Mouse (Mus musculus): ENCODE measurements around the gene Pum2.
A peak's percentile ranks its signal among the peaks of the same experiment; 100 is the strongest.

Gene Pum2

DNA sequence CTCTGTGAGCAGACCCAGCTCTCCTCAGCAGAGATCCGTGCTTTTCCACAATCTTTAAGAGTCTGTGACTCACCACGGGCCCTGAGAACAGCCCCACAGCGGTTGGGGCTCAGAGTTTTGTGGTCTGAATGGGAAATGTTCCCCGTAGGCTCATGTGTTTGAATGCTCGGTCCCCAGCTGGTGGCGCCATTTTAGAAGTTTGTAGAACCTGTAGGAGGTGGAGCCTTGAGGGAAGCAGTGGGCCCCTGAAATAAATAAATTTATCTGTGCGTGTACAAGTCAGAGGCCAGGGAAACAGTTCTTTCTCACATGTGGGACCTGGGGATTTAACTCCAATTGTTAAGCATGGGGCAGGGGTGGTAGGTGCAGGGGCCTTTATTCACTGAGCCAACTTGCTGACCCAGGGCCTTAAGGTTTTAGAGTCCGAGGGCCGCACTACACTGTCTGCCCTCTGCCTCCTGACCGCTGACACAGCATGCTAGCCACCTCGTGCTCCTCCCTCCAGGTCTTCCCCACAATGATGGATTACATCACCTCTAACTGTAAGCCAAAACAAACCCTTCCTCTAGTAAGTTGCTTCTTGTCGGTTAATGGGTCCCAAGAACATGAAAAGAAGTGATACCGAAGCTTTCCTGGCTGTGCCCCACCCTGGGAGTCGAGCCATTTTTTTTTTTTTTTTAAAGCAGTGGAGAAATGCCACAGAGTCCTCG is 90.4 kb downstream of the Pum2 start:
- peak; percentile 48 for DNase-seq

DNA sequence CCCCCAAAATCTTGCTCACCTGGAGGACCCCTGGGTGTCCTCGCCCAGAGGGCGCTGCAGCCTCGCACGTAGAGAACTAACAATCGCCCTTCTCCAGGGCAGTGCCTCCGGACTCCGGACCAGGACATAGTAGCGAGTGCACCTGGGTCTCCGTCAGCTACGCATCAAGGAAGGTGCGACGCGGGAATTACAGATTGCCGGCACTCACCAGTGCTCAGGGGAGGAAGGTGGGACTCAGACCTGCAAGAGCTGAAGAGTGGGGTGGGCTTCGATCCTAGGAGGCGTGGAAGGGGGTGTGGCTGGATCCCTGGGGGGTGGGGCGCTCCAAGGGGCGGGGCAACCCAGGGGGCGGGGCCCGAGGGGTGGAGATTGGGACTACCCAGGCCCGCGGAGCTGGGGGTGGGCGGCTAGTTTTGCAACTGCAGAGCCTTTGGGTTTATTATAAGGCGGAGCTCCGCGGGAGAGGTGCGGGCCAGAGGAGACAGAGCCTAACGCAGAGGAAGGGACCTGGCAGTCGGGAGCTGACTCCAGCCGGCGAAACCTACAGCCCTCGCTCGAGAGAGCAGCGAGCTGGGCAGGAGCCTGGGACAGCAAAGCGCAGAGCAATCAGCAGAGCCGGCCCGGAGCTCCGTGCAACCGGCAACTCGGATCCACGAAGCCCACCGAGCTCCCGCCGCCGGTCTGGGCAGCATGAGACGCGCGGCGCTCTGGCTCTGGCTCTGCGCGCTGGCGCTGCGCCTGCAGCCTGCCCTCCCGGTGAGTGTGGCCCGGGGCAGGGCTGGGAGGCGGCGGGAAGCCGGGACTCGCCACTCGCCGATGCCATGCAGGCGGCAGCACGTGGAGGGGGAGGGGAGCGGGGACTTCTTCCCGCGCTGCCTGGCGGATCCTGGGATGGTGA is 97.3 kb downstream of the Pum2 start, which contains the start of gene Sdc1:
Sdc1 (plus strand) TSS at position 378 of the 898 bp plus-strand sequence.
- peak; percentile 69 for DNase-seq

DNA sequence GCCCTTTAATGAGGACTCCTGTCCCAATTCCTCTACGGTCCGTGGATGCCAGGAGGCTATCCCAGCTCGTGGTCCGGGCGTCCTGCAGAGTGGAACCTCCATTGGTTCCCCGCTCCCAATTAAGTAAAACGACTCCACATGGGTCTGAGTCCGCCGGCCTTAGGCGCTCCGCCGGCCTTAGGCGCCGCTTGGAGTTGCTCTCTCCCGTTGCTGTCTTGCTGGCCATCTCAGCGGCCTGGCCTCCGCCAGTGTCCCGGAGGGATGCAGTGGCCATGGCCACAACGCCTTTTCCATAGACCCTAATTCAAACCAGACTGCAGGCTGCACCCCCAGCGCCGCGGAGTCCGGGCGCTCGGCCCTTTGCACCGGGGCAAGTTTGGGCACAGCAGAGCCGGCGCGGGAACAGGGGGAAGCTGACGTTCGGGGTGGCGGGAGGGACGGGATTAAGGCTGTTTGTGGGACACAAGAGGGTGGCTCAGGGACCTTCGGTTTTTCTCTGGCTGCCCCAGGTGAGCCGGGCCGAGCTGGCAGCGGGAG is 98.0 kb downstream of the Pum2 start:
- DNase-seq, result no peak

DNA sequence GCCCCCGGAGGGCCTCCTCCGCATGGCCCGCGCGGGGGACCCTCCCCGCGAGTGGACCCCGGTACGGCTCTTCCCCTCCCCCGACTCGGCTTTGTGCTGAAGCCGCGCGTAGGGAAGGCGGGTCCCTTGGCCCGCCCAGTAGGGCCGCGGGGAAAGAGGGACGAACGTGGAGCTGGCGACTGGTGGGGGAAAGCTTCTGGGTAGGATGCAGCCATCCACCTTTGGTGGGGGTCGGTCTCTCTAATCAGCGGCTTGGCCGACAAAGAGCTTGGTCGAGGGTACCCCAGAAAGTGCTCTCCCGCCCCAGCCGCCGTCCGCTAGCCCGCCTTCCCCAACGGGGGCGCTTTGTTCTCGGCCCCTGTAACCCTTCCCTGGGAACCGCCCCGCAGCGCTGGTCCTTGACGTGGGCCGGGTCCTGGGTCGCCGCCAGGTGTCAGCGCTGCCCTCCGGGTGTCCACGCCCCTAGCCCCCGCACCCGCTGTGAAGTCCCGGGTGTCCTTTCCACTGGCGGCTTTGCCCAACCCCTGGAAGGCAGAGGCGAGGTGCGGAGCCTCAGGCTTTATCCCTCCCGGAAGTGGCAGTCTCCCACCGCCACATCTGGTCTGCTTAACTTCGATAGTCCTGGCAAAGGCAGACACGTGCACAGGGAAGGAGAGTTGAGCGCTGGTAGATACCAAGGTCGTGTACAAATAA is 98.7 kb downstream of the Pum2 start:
- peak; percentile 22 for DNase-seq

DNA sequence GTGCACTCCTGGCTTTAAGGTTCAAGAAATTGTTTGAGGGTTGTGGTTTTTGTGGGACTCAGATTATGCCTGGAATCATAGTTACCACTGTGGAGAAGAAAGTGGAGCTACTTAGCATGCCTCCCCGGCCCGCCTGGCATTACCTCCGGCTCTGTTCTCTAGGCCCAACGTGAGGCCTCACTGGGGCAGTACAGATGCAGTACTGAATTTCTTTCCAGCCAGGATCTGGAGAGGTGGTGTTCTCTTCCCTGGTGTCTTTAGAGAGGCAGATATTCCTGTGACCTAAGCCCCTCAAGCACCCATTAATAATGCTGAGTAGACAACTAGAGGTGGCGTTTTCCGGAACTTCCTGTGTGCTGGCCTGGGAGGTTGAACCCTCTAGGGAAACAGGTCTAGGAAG is 99.4 kb downstream of the Pum2 start:
- no peak for DNase-seq

DNA sequence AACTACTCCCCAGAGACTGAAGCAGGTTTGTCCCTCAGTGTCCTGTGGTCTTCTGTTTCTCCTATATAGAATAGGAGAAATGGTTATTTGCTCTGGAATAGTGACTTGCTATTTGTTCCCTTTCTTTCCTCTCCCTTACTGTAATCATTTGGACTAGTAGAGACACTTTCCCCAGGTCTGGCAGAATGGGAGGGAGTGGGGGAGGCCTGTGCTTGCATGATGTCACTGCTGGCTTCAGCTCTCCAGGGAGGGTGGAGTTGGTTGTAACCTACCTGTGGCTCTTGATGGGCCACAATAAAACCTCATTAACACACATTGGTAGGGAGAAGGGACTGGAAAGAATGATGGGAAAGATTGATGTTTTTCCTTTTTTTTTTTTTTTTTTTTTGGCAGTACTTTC is 100.2 kb downstream of the Pum2 start:
- no peak for DNase-seq

DNA sequence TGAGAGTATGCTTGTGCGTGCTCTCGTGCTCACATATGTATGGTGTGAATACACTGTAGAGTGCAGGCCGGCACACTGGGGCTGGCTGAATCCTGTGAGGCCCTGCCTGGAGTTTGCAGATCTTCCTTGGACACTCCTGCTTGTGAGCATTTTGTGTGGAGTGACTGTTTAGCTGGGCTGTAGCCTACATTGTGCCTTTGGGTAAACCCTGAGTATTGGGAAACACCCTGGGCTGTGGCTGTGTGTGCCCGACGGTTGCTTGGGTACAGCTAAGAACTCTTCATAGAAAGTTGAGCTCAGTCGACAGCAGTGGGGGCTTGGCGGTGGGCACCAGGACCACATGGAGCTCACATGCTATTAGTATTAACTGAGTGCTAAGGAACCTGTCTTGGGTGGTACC is 102.3 kb downstream of the Pum2 start:
- no peak for DNase-seq

DNA sequence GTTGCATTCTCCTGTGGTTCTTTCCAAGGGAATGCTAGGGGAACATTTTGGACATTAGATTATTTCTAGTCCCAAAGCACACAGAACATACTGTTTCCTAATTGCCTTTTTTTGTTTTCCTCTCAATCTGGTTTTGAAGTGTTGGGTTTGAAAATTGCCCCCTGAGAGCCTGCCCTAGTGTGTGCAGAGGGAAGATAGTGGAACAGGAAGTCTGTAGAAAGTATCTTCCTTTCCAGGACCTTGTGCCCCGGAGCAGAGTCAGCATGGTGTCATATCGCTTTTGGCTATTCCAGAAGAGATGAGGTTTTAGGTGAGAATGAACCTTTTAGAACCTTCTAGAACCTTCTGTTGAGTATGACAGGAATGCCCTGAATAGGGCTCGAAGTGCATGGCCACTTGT is 102.8 kb downstream of the Pum2 start:
- no peak for DNase-seq

DNA sequence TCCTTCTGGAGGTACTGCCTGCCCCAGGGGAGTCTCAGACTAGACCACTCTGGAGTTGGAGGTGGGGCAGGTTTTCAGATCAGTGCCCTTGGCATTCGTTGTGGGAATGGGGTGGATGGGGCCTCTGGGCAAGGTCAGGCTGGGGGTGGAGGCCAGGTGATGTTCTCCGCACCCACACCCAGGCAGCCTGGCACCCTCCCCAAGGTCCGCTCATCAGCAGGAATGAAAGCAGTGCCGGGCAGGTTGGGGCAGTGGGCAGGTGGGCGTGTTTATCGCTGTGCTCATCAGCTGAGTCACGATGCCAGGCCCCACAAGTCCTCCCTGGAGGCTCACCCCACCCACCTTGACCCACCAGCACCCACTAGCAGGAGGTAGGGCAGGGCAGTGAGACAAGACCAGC is 104.2 kb downstream of the Pum2 start:
- no peak for DNase-seq

DNA sequence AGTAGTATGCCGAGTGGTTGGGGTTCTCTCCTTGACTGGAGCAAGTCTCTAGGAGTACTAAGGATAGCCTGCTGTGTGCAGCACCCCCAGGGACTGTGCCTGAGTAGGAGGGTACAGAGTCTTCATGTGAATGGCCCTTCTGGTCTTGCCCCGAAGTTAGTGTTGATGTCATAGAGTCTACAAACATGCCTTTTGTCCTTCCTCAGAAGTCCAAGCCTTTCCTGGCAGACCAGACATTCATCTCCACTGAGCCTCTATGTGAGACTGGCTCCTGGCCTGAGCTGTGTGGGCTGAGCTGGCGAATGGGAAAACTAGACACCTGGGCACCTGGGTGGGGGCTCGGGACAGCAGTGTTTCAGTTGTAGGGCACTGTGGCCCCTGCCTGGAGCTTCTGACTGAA is 105.9 kb downstream of the Pum2 start:
- no peak for DNase-seq

DNA sequence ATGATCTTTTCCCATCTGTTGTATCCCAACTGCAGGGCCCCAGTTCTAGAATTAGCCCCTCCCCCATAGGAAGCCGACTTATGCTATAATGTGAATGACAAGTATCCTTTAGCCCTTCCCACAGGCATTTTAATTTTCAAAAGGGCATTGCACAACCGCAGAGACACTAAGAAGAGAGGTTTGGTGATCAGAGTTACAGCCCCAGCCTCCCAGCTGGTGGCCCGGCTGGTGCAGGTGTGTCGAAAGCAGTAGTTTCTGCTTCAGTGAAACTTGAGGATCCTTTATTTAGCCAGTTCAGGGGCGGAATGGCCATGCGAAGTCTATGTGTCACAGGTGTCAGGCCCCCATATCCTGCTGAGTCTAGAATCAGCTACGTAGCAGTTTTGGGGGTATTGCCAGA is 107.2 kb downstream of the Pum2 start:
- no peak for DNase-seq

DNA sequence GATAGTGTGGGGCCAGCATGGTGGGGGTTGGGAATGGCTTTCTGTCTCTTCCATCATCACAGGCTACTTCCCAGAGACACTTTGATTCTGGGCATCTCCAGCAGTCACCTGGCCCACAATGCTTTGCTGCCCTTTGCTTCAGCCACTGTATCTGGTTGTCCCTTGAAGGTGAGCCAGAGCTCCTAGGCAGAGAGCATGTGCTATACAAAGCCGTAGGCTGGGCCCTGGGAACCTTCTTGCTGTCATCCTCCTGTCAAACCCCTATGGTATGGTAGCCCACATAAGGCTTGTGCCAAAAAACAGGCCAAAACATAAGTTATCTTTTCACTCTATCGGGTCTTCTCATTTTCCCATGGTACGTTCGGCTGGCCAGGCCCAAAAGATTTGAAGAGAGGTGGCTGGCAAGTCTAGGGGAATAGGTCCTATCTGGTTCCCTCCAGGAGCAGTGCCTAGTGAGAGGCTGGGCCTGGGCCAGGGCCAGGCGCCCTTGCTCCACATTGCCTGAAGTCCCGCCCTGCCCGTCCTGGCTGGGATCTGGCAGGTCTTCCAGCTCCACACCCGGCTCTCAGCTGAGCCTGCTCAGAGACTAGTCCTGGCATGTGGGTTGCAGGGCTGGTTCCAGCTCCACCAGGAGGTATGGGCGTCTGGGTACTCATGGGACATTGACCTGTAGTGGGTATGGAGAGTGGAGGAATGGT is 107.9 kb downstream of the Pum2 start:
- DNase-seq, result peak; percentile 74

DNA sequence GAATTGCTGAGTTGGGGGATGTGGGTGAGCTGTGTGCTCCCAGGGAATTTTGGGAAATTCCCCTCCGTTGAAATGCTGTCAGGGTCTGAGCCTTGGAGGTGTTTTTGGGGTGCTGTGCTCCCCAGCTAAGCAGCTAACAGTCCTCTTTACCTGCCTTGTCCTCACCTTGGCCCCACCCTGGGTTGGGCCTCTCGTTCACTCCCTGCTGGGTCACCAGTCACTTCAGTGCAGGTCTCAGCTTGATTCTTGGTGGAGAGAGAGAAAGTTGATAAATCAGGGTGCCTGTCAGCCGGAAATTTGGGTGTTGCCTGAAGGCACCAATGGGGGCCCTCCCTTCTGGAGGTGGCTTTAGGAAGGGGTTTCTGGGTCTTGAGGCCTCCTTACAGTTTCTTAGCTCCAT is 108.6 kb downstream of the Pum2 start:
- DNase-seq, result no peak

DNA sequence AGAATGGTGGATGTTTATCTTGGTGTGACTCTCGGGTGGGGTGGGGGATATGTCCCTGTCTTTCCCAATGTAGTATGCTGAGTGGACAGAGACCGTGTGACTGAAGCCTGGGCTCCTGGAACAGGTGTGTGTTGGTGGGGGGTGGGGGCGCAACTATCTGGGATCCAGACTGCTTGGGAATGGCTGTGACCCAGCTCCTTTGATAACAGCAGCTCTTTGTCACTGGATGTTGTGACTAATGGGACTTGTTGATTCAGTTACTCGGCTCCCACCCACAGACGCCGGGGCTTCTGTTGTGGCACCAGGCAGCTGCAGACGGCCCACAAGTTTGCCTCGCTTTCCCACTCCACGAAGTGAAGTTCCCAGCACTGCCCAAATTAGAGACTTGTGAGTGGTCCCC is 110.3 kb downstream of the Pum2 start:
- no peak for DNase-seq

DNA sequence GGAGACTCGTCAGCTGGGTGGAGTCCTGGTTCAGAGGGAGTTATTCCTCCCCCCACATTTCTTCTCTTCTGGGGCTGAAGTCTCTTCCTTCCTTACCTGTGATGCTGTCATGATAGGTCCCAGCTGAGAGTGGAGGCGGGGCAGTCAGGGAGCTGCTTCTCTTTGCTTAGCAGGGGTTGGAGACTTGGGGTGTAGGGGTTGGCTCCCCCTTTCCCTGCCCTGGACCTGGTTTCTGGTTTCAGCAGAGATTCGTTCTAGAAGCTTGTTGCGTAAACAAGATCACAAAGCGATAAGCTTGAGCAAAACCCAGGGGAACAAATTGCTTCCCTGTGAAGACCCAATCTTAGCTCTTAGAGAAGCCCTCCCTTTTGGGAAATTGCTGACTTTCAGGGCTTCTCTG is 112.5 kb downstream of the Pum2 start:
- DNase-seq, result no peak

DNA sequence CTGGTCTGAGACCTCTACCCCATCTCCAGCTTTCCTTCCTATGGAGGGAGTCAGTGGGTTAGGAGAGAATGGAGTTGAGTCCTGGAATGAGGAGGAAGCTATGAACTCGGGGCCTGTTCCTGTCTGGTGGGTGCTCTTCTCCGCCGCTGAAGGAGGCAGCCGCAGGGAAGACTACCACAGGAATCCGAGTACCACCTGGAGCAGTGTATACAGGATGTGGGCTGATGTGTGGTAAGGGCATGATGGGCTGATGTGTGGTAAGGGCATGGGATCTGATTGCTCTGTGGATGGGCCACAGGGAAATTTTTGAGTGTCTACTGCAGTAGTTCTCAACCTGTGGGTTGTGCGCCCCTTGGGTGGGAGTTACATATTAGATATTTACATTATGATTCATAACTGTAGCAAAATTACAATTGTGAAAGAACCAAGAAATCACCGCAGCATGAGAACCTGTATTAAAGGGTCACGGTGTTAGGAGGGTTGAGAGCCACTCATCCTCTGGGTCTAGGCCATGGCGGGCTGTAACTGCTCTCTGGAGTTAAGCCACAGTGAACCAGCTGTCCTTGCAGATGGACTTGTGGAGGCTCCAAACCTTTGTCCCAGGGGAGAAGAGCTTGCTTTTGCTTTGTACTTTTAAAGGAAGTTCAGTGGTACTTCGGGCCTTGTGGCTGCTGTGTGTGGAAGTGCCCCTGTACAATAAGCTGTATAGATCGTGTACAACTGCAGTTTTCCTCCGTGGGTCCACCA is 113.2 kb downstream of the Pum2 start:
- DNase-seq, result no peak

DNA sequence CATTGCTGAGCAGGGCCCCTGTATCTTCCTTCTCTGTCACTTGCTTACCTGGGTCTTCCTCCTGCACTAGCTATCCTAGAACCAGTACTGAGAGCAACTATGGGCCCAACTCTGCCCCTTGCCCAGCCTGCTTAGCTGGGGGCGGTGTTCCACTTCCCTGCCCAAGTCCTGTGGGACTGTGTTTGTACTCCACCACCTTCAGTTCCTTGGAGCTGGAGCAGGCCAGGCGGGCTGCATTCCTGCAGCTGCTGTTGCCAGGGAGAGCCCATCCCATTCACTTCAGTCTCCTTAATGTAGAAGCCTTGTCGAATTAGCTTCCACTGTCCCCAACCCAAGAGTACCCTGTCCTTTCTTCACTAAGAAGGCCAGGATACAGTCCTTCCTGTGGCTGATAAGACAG is 114.5 kb downstream of the Pum2 start:
- DNase-seq, result no peak

DNA sequence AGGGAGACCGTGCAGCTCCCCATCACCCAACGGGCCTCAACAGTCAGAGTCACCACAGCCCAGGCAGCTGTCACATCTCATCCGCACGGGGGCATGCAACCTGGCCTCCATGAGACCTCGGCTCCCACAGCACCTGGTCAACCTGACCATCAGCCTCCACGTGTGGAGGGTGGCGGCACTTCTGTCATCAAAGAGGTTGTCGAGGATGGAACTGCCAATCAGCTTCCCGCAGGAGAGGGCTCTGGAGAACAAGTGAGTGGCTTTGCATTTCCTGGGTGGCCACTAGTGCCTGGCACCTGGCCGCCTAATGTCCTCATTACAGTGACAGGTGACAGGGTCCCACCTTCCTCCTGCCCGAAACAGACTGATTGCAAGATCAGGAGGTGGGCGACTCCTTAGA is 116.7 kb downstream of the Pum2 start:
- DNase-seq, result no peak

DNA sequence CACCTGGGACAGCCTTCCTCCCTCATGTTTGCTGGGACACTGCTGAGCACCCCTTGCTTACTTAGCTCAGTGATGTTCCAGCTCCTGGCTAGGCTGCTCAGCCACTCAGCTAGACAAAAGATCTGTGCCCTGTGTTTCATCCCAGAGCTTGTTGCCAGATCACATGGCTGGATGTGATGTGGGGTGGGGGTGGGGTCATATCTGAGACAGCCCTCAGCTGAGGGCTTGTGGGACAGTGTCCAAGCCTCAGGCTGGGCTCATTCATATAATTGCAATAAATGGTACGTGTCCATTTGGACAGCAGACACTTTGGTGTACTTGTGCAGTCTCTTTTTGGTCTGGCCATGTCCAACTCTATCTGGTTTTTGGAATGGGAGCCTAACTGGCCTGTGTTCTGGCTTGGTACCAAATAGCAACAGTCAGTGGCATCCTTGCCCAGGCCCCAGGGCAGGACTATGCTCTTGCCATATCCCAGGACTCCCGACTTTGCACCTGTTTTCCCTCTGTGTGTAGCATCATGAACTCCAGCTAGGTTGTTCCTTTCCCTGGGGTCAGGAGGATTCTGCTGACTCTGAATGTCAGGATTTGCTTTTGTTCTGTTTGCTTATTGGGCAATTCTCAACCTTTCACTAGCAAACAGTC is 119.6 kb downstream of the Pum2 start:
- DNase-seq, result no peak

DNA sequence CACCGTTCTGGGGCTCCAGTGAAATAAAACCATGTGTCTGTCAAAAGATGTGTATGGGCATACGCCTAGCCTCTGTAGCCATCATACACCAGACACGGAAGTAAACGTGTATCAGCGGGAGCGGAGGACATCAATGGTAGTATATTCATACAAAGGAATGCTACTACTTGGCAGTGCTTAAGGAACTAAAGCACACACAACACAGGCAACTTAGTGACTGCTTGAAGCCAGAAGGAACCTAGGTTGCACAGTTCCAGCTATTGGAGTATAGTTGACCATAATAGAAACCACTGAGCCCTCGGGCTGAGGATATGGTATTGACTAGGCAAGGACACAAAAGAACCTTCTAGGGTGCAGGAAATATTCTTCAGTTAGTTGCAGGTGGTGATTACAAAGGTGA is 124.0 kb downstream of the Pum2 start:
- no peak for DNase-seq

DNA sequence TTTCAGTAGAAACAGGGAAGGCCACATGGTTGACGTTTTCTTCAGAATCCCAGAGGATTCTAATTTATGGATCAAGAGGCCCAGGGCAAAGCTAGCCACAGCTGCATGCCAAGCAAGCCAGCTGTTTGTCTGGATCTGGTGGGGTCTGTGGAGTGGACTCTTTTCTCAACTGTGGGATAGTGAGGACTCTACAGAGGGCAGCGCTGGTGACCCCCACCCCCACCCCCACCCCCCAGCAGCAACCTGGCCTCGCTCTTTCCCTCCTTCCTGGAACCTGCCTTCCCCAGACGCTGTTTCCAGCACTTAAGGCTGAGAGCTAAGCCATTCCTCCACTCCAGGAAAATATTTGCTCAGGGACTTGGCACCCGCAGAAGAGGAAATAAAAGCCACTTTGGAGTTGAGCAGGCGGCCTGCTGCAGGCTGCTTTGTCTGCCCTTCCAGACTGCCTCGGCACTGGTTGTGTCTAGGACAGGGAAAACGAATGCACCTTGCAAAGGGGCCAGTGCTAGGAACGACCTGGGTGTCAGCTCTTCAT is 124.6 kb downstream of the Pum2 start:
- DNase-seq, result peak; percentile 38

All from kidney, adult 11 months (tissue).